Mouse (Mus musculus): Measurements from ENCODE around the gene Resp18.
"Not testable (repeated sequence)": the region's sequence is repeated elsewhere in the genome, so short reads cannot be mapped to it uniquely, and the experiment has no call there.

Resp18 gene

GRCm38 (mm10) chr1:75236117-75237050, 41.8 kb downstream of the Resp18 start, which contains the start of gene Dnajb2:
Dnajb2 (plus strand) TSS chr1:75236406.
- peak; percentile 83 for DNase-seq (ENCODE audit: low spot score)

GRCm38 (mm10) chr1:75234606-75235005, 43.6 kb downstream of the Resp18 start:
- peak; percentile 64 for DNase-seq (ENCODE audit: low spot score)

- DNase-seq (ENCODE audit: low spot score): not testable (repeated sequence)
Measured at GRCm38 (mm10) chr1:75232489-75232888, 45.7 kb downstream of the Resp18 start.

DNA sequence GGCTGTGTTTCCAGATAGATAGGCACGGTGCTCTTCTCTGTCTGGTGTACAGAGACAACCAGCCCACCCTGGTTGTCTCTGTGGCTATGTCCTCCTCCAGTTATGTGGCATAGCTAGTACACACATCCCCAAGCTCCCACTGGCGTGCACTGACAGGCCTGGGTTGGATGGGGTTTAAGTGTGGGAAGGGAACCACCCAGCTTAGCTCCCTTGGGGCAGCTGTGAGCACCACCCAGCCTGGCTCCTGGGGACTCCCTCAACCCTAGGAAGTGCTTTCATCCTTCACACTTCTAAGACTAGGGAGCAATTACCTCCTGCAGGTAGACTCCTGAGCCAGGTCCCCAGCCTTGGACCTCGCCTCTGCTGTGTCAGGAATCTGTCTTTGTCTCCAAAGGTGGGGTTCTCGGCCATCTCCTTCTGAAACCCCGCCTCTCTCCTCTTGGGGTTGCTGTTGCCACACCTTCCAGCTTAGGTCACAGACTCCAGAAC, 46.5 kb downstream of the Resp18 start, which contains the start of gene A630095N17Rik:
TSS of gene A630095N17Rik (minus strand) at position 439 of the 489 bp plus-strand sequence.
- no peak for DNase-seq (ENCODE audit: low spot score)

- no peak for DNase-seq (ENCODE audit: low spot score)
Measured at GRCm38 (mm10) chr1:75231224-75231623, 47.0 kb downstream of the Resp18 start.

- no peak for DNase-seq (ENCODE audit: low spot score)
Measured at GRCm38 (mm10) chr1:75230335-75230994, 47.8 kb downstream of the Resp18 start.

DNA sequence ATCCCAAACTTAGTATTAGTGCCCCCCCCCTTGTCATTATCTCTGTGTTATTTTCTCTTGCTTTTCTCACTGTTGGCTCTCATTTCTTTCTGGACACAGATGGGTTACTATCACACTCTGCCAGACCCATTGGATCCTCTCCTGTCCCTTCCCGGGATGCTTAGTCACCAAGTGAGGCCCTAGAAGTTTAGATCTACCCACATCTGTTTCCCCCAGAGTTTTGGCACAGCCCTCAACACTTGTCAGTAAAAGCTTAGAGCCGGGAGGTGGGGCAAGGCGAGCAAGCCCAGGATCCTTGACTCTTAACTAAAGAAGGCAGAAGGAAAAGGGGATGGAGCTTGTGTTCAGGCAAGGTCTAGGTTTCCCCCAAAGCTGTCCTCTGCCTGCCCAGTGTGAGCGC, 49.1 kb downstream of the Resp18 start:
- peak; percentile 26 for DNase-seq (ENCODE audit: low spot score)

- no peak for DNase-seq (ENCODE audit: low spot score)
Measured at GRCm38 (mm10) chr1:75227653-75228052, 50.6 kb downstream of the Resp18 start.

DNA sequence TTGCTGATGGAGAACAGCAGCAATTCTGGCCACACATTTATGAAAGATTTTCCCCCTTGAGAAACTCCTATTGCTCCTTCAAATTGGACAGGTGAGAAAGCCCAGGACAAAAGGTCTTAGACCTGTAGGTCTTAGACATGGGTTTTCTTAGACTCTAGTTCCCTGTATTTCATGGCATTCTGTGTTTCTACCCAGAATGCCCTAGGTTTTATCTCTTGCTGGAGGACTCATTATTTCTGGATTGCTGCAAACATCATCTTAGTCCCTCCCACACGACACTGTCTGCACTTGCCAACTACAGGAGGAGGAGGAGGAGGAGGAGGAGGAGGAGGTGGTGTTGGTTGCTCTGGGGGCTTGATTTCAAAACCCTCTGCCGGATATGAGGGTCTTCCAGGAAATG, 52.1 kb downstream of the Resp18 start:
- peak; percentile 31 for DNase-seq (ENCODE audit: low spot score)

GRCm38 (mm10) chr1:75225473-75225872, 52.7 kb downstream of the Resp18 start:
- no peak for DNase-seq (ENCODE audit: low spot score)

- DNase-seq (ENCODE audit: low spot score): no peak
Measured at GRCm38 (mm10) chr1:75223532-75223931, 54.7 kb downstream of the Resp18 start.

GRCm38 (mm10) chr1:75222926-75223325, 55.3 kb downstream of the Resp18 start:
- DNase-seq (ENCODE audit: low spot score): no peak
